Mouse (Mus musculus) layer of hippocampus, postnatal 10 days (tissue): ENCODE data around the gene Slc15a1. TPM values are rescaled to one million over a fixed set of nuclear protein-coding genes. Genes with fewer than 3 reads are reported as not detected.
"Not testable (repeated sequence)": the region's sequence is repeated elsewhere in the genome, so short reads cannot be mapped to it uniquely, and the experiment has no call there.

ENCODE experiments used
- DNase-seq, 2 experiments: peaks; one replicate each; pipeline ENCODE4 v3.0.0; 2021; ENCODE audit warnings: low spot score in 2 of 2
- total RNA-seq, 2 experiments: library from RNA; stranded (reverse); gene quantifications; 2 replicates each; pipeline ENCODE4 v1.2.3; 2021

The Slc15a1 gene
- total RNA-seq, 2 experiments from 2014 or later, result 0.11 to 0.18 TPM

DNA sequence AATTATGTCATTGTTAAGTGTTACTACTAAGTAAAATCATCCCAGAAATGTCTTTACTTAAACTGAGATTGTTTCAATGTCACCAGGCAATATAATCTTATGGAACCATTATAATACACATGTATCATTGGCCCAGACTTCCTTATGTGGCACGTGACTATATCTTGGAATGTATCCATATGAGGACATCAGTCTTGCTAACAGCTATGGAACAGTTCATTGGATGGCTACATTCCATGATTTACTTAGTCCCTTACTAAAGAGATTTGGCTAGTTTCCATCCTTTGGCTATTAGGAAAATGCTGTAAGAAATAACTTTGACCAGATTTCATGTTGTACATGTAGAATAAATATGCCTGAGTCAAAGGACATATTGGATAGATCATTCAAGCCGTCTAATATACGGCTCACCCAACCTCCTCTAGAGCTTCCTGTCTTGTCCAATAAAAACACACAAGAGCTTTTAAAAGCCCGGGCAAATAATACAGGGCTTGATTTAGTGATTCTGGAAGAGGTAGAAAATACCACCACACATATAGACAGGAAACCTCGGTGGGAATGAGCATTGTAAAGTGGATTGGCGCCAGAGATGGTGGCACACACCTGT is 90.3 kb downstream of the Slc15a1 start:
- DNase-seq, result no peak

DNA sequence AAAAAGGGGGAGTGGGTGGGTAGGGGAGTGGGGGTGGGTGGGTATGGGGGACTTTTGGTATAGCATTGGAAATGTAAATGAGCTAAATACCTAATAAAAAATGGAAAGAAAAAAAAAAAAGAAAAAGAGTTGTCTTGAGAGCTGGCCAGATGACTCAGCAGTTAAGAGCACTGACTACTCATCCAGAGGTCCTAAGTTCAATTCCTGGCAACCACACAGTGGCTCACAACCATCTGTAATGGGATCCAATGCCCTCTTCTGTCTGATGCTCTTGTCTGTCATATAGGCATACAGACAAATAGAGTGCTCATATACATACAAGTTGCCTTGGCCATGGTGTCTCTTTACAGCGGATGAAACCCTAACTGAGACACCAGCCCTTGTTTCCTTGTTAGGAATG is 91.3 kb downstream of the Slc15a1 start:
- not testable (repeated sequence) for DNase-seq

Other genes starting within 250 kb of the Slc15a1 start
- gene Stk24, start 125.2 kb downstream of the Slc15a1 start, total RNA-seq, result 10 to 100 TPM; 45.8 to 51.1 TPM